Mouse (Mus musculus) spleen, adult 2 months (tissue): ENCODE results near the gene Gfod1. TPM values are rescaled to one million over a fixed set of nuclear protein-coding genes. Genes with fewer than 3 reads are reported as not detected.

ENCODE experiments used
- DNase-seq, 2 experiments: peaks; one replicate each; pipeline versions ENCODE4 v3.0.0 to v3.0.0-alpha.2; 2012 to 2021; ENCODE audit warnings: low spot score in 2 of 2, low read depth in 1 of 2
- H3K27ac ChIP-seq: fragments of 200-500 bp; 2 replicates; pipeline ENCODE4 v1.5.1; 2012; ENCODE audit warnings: low read length, inconsistent platforms; ENCODE audit not compliant: insufficient read depth
- H3K27me3 ChIP-seq: fragments of 200-500 bp; 2 replicates; pipeline ENCODE4 v1.6.1; 2012; ENCODE audit warnings: mild to moderate bottlenecking, moderate library complexity, low read length, inconsistent platforms; ENCODE audit not compliant: control insufficient read depth, insufficient read depth
- H3K36me3 ChIP-seq: fragments of 200-500 bp; 2 replicates; pipeline ENCODE4 v1.6.1; 2012; ENCODE audit warnings: mild to moderate bottlenecking, low read length, inconsistent platforms; ENCODE audit not compliant: control insufficient read depth, insufficient read depth
- H3K4me1 ChIP-seq: fragments of 200-500 bp; 2 replicates; pipeline ENCODE4 v1.6.1; 2011; ENCODE audit warnings: inconsistent platforms; ENCODE audit not compliant: control insufficient read depth, insufficient read depth, insufficient read length
- H3K4me3 ChIP-seq: fragments of 200-500 bp; 2 replicates; pipeline ENCODE4 v1.5.1; 2011; ENCODE audit warnings: mild to moderate bottlenecking, inconsistent platforms; ENCODE audit not compliant: insufficient read depth, insufficient read length; ENCODE audit errors: extremely low read depth
- CTCF ChIP-seq: fragments of 200-500 bp; IDR thresholded peaks from 2 replicates; pipeline ENCODE4 v1.5.1; 2011; ENCODE audit warnings: mild to moderate bottlenecking, inconsistent platforms; ENCODE audit not compliant: insufficient read depth, insufficient read length, insufficient replicate concordance; ENCODE audit errors: extremely low read depth
- POLR2A ChIP-seq: fragments of 200-500 bp; IDR thresholded peaks from 2 replicates; pipeline ENCODE4 v1.6.1; 2011; ENCODE audit warnings: low read depth, low read length, inconsistent platforms
- WGBS: fragments of 180-500 bp; shearing (Covaris S2); methylation state at CpG from one replicate; pipeline ENCODE4 v1.1.7; 2018; 5-methylcytosine and 5-hydroxymethylcytosine counted together
- polyA plus RNA-seq: library from polyadenylated mRNA; depleted of rRNA; stranded (reverse); fragments of >200 nt; gene quantifications from 2 replicates; pipeline ENCODE4 v1.2.3, GENCODE M21; 2012

Gene Gfod1
- polyA plus RNA-seq, 1 experiment, result 2.8 TPM

DNA sequence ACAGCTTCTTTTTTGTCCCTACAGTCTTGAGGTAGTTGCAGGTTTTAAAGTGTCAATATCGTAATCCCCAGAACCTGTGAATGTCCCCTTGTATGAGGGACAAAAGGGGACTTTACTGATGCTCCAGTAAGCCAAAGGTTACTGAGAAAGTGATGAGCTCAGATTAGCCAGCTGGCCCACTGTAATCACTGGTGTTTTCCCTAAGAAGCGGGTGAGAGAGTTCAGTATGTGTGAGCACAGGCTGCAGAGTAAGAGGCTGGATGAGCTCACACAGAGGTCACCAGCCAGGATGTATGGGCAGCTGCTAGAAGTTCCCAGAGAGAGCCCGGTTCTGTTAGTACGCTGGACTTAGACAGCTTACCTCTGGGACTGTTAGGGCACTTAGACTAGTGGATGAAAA, 85.7 kb downstream of the Gfod1 start:
- Histone ChIP-seq H3K27me3 (no peaks in the 10 kb centered on the region), H3K27ac (no peak overlapping the region), H3K4me3 (no peak overlapping the region), H3K36me3 (no peaks in the 10 kb centered on the region), H3K4me1 (peaks cover 19% of the 10 kb centered on the region; the same call in 1 of the 2 replicates)
- TF ChIP-seq POLR2A (no peak), CTCF (no peak)
- no peak for DNase-seq
- 63% methylated on average over 4 of the region's 4 CpGs for WGBS

DNA sequence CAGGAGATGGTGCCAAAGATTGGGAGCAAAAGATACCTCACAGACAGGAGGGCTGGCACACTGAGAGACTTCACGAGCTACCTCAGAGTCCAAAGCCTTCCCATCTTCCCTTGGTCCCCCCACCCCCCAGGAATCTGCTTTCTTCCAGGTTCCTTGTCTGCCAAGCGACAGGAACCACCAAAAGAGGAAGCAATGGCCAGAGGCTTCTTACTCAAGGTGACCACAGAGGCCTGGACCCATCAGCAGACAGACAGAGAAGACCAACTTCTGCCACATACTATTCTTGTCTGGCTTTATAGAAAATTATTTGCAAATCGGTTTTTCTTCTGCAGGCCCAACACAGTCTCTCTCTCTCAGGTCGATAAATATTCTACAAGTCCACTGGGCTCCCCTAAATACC, 86.3 kb downstream of the Gfod1 start:
- Histone ChIP-seq H3K4me3 (no peak overlapping the region), H3K4me1 (peaks cover 19% of the 10 kb centered on the region; the same call in 1 of the 2 replicates), H3K36me3 (no peaks in the 10 kb centered on the region), H3K27me3 (no peaks in the 10 kb centered on the region), H3K27ac (no peak overlapping the region)
- WGBS, result 40% methylated on average over 4 of the region's 4 CpGs
- DNase-seq, result no peak
- TF ChIP-seq POLR2A (no peak), CTCF (no peak)

DNA sequence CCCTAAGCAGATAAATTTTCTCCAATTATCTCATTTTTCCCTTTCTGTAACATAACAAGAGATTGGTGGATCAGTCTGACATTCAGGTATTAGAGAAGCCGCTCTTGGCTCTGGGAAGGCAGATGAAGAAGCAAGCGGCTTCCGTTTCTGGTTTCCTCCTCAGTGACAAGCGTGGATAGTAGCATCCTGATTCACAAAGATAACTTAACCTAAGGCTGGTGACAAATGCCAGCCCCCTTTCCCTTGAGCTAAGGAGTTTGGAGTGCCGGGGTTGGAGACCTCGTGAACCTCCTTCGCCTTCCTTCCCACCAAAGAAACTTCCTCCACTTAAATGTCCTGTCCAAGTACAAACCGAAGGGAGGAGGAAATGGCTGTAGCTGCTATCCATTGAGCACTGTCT, 86.9 kb downstream of the Gfod1 start:
- no peak for TF ChIP-seq CTCF
- TF ChIP-seq POLR2A, result no peak
- no peaks in the 10 kb centered on the region for H3K36me3 ChIP-seq
- peaks cover 19% of the 10 kb centered on the region; the same call in 1 of the 2 replicates for H3K4me1 ChIP-seq
- 26% methylated on average over 8 of the region's 8 CpGs for WGBS
- no peak overlapping the region for H3K27ac ChIP-seq
- DNase-seq, result no peak
- H3K27me3 ChIP-seq, result no peaks in the 10 kb centered on the region
- H3K4me3 ChIP-seq, result no peak overlapping the region

DNA sequence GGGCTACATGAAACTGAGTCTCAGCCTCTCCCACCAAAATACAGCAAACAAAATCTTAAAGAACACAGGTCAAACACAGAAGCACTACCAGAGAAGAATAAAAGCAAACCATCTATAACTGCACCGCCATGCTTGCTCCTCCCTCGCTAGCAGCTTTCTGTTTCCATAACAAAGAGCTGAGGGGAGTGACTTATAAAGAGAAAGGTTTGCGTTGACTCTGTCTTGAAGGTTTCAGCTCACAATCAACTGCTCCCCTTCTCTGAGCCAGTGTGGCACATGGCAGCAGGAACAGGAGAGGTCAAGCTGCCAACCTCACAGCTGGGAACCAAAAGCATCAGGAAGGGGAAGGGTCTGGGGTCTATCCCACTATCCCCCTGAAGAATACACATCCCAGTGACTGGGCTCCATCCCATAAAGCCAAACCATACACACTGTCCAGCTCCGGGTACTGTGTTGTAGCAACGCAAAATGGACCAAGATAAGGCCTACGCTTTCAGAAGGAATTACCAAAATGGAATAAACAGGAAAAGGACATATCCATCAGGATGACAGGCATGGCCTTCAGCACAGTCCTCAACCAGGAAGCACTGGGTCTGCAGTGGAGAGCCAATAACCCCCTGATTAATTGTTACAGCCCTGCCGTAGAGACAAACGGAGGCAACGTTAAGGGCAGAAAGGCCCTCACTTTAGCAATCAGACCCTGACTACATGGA, 87.8 kb downstream of the Gfod1 start:
- peaks cover 23% of the 10 kb centered on the region; the same call in 1 of the 2 replicates for H3K4me1 ChIP-seq
- no peak for DNase-seq
- 69% methylated on average over 9 of the region's 9 CpGs for WGBS
- peak overlapping the region; percentile 58 for H3K27ac ChIP-seq
- H3K4me3 ChIP-seq, result peak overlapping the region; percentile 6; the same call in 1 of the 2 replicates
- H3K36me3 ChIP-seq, result no peaks in the 10 kb centered on the region
- no peaks in the 10 kb centered on the region for H3K27me3 ChIP-seq
- TF ChIP-seq POLR2A, result no peak
- TF ChIP-seq CTCF, result no peak

DNA sequence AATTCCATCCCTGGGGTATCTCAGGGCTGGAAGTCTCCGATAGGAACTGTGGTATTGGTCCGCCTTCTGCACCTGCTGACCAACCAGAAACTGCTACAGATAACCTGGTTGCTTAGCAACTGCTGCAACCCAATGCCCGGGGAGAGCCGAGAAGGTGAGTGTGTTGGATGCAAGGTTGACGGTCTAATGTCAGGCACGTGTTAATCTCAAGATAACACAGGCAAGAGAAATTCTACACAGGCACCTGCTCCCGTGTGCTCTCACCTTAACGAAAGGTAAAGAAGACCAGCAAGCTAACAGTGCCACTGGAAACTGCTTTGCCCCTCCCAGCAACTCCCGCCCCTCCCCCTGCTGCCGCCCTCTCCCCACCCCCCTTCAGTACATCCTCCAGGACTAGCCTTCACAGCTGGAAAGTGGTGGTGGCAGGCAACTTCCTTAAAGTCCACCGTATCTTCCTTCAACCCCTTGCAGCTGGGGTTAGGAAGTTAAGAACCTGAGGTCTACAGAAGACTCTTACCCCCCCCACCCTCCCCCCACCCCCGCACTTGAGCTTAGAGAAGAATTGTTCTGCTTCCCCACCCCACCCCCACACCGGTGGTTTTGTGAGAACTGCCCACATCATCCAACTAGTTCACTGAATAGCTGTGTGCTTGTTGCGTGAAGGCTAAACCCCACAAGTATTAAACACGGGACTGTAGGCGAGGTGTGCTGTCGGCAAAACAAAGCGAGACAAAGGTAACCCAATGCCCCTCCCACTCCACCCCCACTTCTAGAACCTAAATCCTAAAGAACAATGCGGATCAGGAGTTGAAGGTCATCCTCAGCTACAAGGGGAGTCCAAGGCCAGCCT, 88.6 kb downstream of the Gfod1 start:
- peak overlapping the region; percentile 58 for H3K27ac ChIP-seq
- H3K4me1 ChIP-seq, result peaks cover 24% of the 10 kb centered on the region; the same call in 1 of the 2 replicates
- no peaks in the 10 kb centered on the region for H3K27me3 ChIP-seq
- DNase-seq, result peak in 1 of 2 experiments; percentile 52
- H3K36me3 ChIP-seq, result no peaks in the 10 kb centered on the region
- peak overlapping the region; percentile 16 for H3K4me3 ChIP-seq
- TF ChIP-seq CTCF, result no peak
- 11% methylated on average over 19 of the region's 19 CpGs for WGBS

DNA sequence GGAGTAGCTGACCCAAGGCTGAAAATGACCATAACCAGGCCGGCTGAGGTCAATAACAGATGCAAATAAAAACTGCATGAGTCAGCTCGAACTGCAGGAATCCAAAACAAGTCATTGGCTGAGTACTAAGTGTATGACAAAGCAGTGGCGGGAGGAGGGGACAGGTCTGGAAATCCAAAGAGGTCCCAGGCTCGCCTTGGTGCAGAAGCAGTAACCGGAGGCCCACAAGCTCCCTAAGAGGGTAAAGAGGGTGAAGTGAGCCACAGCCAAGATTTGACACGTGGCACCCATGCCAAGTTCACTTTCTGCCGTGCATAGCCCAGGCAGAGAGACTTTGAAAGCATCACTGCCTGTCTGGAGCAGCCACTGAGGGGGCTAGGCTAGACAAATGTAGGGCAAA, 91.6 kb downstream of the Gfod1 start:
- Histone ChIP-seq H3K4me3 (no peak overlapping the region), H3K27ac (no peak overlapping the region; the same call in 1 of the 2 replicates), H3K4me1 (peaks cover 35% of the 10 kb centered on the region; the same call in 1 of the 2 replicates), H3K27me3 (no peaks in the 10 kb centered on the region), H3K36me3 (no peaks in the 10 kb centered on the region)
- no peak for TF ChIP-seq CTCF
- no peak for TF ChIP-seq POLR2A
- no peak for DNase-seq
- 49% methylated on average over 7 of the region's 7 CpGs for WGBS

DNA sequence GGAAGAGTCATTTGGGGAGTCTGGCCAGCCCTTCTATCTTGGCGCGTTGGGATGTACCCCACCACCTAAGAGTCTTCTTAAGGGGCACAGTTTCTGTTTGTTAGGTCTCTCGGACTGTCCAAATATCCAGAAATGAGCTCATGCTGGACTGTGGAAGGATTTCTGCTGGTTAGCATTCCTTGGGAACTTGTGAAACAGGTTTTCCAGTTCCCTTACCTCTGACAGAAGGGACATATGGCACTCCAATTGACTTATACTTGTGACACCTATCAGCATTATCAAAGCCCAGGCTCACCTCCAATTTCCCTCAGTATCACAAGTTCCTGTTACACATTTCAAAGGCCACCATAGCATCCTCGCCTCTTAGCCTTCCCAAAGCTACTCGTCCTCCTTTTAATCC, 93.0 kb downstream of the Gfod1 start:
- H3K27ac ChIP-seq, result no peak overlapping the region
- WGBS, result 88% methylated on average over 5 of the region's 5 CpGs

More for the DNA sequence above, 93.0 kb downstream of the Gfod1 start:
- Histone ChIP-seq H3K36me3 (no peaks in the 10 kb centered on the region), H3K4me1 (peaks cover 28% of the 10 kb centered on the region; the same call in 1 of the 2 replicates), H3K27me3 (no peaks in the 10 kb centered on the region), H3K4me3 (no peak overlapping the region)
- no peak for DNase-seq
- TF ChIP-seq POLR2A (no peak), CTCF (no peak)
